Mouse (Mus musculus) lung, postnatal 0 days (tissue): ENCODE measurements around the gene Pkmyt1. TPM values are rescaled to one million over a fixed set of nuclear protein-coding genes. Genes with fewer than 3 reads are reported as not detected.
A peak's percentile ranks its signal among the peaks of the same experiment; 100 is the strongest.
"Not testable (repeated sequence)": the region's sequence is repeated elsewhere in the genome, so short reads cannot be mapped to it uniquely, and the experiment has no call there.

ENCODE experiments used
- ATAC-seq: fragments of 200-750 bp; cut with Nextera tagmentation; 2 replicates; pipeline ENCODE4 v1.8.0; 2017; ENCODE audit warnings: moderate library complexity
- DNase-seq: peaks from one replicate; pipeline ENCODE4 v3.0.0-alpha.2; 2016; ENCODE audit warnings: low spot score
- H3K27ac ChIP-seq: fragments of 300-500 bp; sonication (generic); 2 replicates; pipeline ENCODE4 v1.5.1; 2014; ENCODE audit warnings: antibody characterized with exemption, mild to moderate bottlenecking, low read length, mixed read lengths
- H3K27me3 ChIP-seq: fragments of 300-500 bp; sonication (generic); replicated peaks from 2 replicates; pipeline ENCODE4 v1.6.1; 2014; ENCODE audit warnings: low read length, mixed read lengths; ENCODE audit not compliant: insufficient read depth
- H3K36me3 ChIP-seq: fragments of 300-500 bp; sonication (generic); 2 replicates; pipeline ENCODE4 v1.6.1; 2014; ENCODE audit warnings: low read length, mixed read lengths; ENCODE audit not compliant: insufficient read depth
- H3K4me1 ChIP-seq: fragments of 300-500 bp; sonication (generic); 2 replicates; pipeline ENCODE4 v1.6.1; 2014; ENCODE audit warnings: antibody characterized with exemption, low read depth, low read length, mixed read lengths; ENCODE audit not compliant: insufficient read depth
- H3K4me2 ChIP-seq: fragments of 300-500 bp; sonication (generic); replicated peaks from 2 replicates; pipeline ENCODE4 v1.6.1; 2014; ENCODE audit warnings: low read depth, mild to moderate bottlenecking, low read length, moderate library complexity, mixed read lengths
- H3K4me3 ChIP-seq: fragments of 300-500 bp; sonication (generic); 2 replicates; pipeline ENCODE4 v1.5.1; 2014; ENCODE audit warnings: low read depth, low read length
- H3K9ac ChIP-seq: fragments of 300-500 bp; sonication (generic); replicated peaks from 2 replicates; pipeline ENCODE4 v1.6.1; 2014; ENCODE audit warnings: low read depth, mild to moderate bottlenecking
- H3K9me3 ChIP-seq: fragments of 300-500 bp; sonication (generic); 2 replicates; pipeline ENCODE4 v1.6.1; 2016; ENCODE audit warnings: low read length, mixed read lengths
- CTCF ChIP-seq: IDR thresholded peaks from 2 replicates; pipeline ENCODE4 v1.5.1; 2016; ENCODE audit warnings: antibody characterized with exemption, mild to moderate bottlenecking
- EP300 ChIP-seq: IDR thresholded peaks from 2 replicates; pipeline ENCODE4 v1.6.1; 2016; ENCODE audit warnings: antibody characterized with exemption, mild to moderate bottlenecking, control low read depth
- WGBS: fragments of 180-500 bp; shearing (Covaris S2); extraction: QIAGEN DNeasy Blood & Tissue Kit; methylation state at CpG from one replicate; pipeline ENCODE4 v1.1.7; 2014; 5-methylcytosine and 5-hydroxymethylcytosine counted together
- polyA plus RNA-seq: library from polyadenylated mRNA; unstranded; fragments of >200 nt; fragmentation: Nextera tagmentation; extraction: Ambion mirVana; gene quantifications from 2 replicates; pipeline ENCODE4 v1.2.1, GENCODE M21; 2015

Gene Pkmyt1
- polyA plus RNA-seq, 1 experiment from 2014 or later = 10.4 TPM

DNA sequence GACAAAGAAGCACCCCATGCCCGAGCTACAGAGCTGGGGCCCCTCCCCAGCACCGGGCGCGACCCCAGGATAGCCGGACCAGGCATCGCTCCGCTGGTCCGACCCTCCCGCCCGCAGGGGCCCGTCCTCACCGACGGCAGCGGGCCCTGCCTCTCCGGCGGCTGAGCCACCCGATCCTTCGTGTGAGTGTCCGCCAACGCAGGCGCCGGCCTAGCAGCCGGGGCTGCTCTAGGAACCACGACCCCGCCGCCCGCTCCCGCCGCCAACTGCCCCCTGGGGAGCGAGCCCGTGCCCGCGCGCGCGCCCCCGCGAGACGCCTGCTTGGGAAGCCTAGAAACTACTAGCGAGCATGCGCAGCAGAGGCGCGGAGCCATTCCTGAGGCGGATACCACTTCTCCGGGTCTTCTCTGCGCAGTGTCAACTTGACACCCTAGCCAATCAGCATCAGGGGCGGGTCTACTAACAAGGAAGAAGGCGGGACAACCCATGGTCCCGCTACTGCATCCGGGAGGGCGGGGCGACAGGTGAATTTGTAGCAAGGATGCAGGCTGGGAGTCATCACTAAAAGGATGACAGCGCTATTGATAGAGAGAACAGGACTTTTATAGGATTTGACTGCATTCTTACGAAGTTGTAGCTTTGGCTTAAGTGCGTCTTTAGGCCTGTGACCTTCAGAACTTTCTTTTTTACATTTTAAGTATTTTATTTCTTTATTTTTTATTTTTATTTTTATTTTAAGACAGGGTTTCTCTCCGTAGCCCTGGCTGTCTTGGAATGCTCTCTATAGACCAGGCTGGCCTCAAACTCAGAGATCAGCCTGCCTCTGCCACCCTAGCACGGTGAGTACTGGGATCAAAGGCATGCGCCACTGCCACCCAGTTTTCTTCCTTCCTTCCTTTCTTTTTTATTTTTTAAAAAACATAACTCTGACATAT lies 45.4 kb downstream of the Pkmyt1 start, which contains the start of gene Flywch1:
Flywch1 (minus strand) TSS at position 319 of the 935 bp plus-strand sequence.
- WGBS = 3% methylated on average over 49 of the region's 58 CpGs
- H3K4me3 ChIP-seq = peak within 1 kb of the TSS; percentile 92
- DNase-seq (peak; percentile 99), ATAC-seq (peak; percentile 99)
- H3K27ac ChIP-seq = peak within 1 kb of the TSS; percentile 68
- peak within 1 kb of the TSS; percentile 92 for H3K9ac ChIP-seq
- no peaks in the 10 kb centered on the region for H3K27me3 ChIP-seq
- TF ChIP-seq EP300 (peak; percentile 54; the same call in 1 of the 2 replicates), CTCF (no peak)
- no peaks in the 10 kb centered on the region for H3K9me3 ChIP-seq
- H3K4me2 ChIP-seq = peak within 1 kb of the TSS; percentile 73
- no peaks in the 10 kb centered on the region for H3K4me1 ChIP-seq
- no peaks in the 10 kb centered on the region for H3K36me3 ChIP-seq

- H3K4me3 ChIP-seq, ATAC-seq, H3K9ac ChIP-seq, H3K4me1 ChIP-seq, H3K4me2 ChIP-seq, H3K27ac ChIP-seq, H3K27me3 ChIP-seq, H3K9me3 ChIP-seq, DNase-seq, H3K36me3 ChIP-seq: not testable (repeated sequence)
- WGBS = 51% methylated on average over 2 of the region's 2 CpGs
Measured at GRCm38 (mm10) chr17:23772219-23772556, 46.1 kb downstream of the Pkmyt1 start.

- TF ChIP-seq CTCF = no peak
- no peak for TF ChIP-seq EP300
- DNase-seq = no peak
- Histone ChIP-seq H3K4me2 (no peak overlapping the region), H3K4me1 (no peaks in the 10 kb centered on the region), H3K9ac (no peak overlapping the region), H3K4me3 (no peak overlapping the region), H3K36me3 (no peaks in the 10 kb centered on the region), H3K27me3 (no peaks in the 10 kb centered on the region), H3K9me3 (no peaks in the 10 kb centered on the region), H3K27ac (no peak overlapping the region)
- ATAC-seq = no peak
- 64% methylated on average over 6 of the region's 6 CpGs for WGBS
Measured at GRCm38 (mm10) chr17:23773676-23774075, 47.5 kb downstream of the Pkmyt1 start.

GRCm38 (mm10) chr17:23774090-23774489 lies 48.0 kb downstream of the Pkmyt1 start:
- DNase-seq (peak; percentile 88), ATAC-seq (peak; percentile 65)
- peak; percentile 91 for TF ChIP-seq CTCF
- TF ChIP-seq EP300 = no peak
- Histone ChIP-seq H3K4me2 (no peak overlapping the region), H3K36me3 (no peaks in the 10 kb centered on the region), H3K9ac (no peak overlapping the region), H3K4me1 (no peaks in the 10 kb centered on the region), H3K27me3 (no peaks in the 10 kb centered on the region), H3K27ac (no peak overlapping the region), H3K4me3 (no peak overlapping the region), H3K9me3 (no peaks in the 10 kb centered on the region)
- 4% methylated on average over 12 of the region's 12 CpGs for WGBS

DNA sequence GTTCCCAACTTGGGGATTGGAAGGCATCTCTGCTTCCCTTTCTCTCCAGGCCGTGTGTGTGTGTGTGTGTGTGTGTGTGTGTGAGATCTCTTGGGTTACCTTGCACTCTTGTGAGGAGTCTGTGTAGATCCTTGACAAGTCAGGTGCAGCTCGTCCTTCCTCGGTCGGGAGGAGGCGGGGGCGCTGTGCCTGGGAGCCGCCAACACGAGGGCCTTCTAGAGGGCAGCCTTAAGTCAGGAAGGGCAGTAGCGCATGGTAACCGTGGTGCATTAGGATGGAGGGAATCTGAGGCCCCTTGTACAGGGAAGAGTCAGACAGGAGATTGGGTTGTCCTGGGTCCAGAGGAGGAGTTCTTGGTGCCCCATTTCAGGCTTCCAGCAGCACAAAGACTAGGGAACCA lies 50.1 kb downstream of the Pkmyt1 start:
- no peak overlapping the region for H3K4me2 ChIP-seq
- no peak for ATAC-seq
- no peak overlapping the region for H3K4me3 ChIP-seq
- no peaks in the 10 kb centered on the region for H3K9me3 ChIP-seq
- no peak for DNase-seq
- H3K4me1 ChIP-seq = no peaks in the 10 kb centered on the region
- no peaks in the 10 kb centered on the region for H3K27me3 ChIP-seq
- H3K9ac ChIP-seq = no peak overlapping the region
- no peaks in the 10 kb centered on the region for H3K36me3 ChIP-seq
- TF ChIP-seq EP300 = no peak
- no peak for TF ChIP-seq CTCF
- no peak overlapping the region for H3K27ac ChIP-seq
- 73% methylated on average over 10 of the region's 10 CpGs for WGBS

DNA sequence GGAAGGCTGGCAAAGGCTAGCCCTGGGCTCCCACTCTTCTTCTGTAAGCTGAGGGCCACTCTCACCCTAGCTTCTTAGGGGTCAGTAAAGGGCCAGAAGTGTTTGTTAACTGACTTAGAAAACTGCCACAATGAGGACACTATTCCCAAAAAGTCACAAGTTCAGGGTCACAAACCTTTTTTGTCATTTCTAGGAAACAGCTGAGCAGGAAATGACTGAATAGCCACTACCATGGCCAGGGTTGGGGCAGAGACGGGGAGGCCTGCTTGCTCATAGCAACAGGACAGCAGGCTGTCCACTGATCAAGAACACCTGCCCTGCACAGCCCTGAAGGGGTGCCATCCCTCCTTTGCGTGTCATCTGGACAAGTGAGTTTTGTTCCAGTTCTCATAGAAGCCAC lies 51.0 kb downstream of the Pkmyt1 start:
- DNase-seq (no peak), ATAC-seq (no peak)
- H3K9me3 ChIP-seq = no peaks in the 10 kb centered on the region
- H3K36me3 ChIP-seq = no peaks in the 10 kb centered on the region
- TF ChIP-seq EP300 (no peak), CTCF (no peak)
- no peak overlapping the region for H3K9ac ChIP-seq
- H3K4me1 ChIP-seq = no peaks in the 10 kb centered on the region
- no peak overlapping the region for H3K27ac ChIP-seq
- H3K27me3 ChIP-seq = no peaks in the 10 kb centered on the region
- H3K4me2 ChIP-seq = no peak overlapping the region
- H3K4me3 ChIP-seq = no peak overlapping the region
- WGBS = 49% methylated on average over 2 of the region's 2 CpGs
